Mouse (Mus musculus) heart, embryonic 14.5 days (tissue): ENCODE data around the gene Samd4. TPM values are rescaled to one million over a fixed set of nuclear protein-coding genes. Genes with fewer than 3 reads are reported as not detected.

ENCODE experiments used
- ATAC-seq: fragments of 200-750 bp; cut with Nextera tagmentation; 2 replicates; pipeline ENCODE4 v1.8.0; 2017; ENCODE audit warnings: low read depth, moderate TSS enrichment; ENCODE audit not compliant: insufficient number of reproducible peaks, insufficient read depth, low FRiP score
- H3K27ac ChIP-seq, 2 experiments: fragments of 200-500 bp in 1 of 2; fragments of 300-500 bp in 1 of 2; sonication (generic) in 1 of 2; replicated peaks in 1 of 2; 2 replicates each; pipeline ENCODE4 v1.5.1; 2012 to 2014; ENCODE audit warnings: low read depth in 2 of 2, low read length in 2 of 2, control low read depth in 1 of 2, mild to moderate bottlenecking in 1 of 2, mixed read lengths in 1 of 2; ENCODE audit not compliant: control insufficient read depth in 1 of 2, insufficient read depth in 1 of 2
- H3K27me3 ChIP-seq: fragments of 300-500 bp; sonication (generic); 2 replicates; pipeline ENCODE4 v1.6.1; 2014; ENCODE audit warnings: mild to moderate bottlenecking, low read length, control low read depth; ENCODE audit not compliant: control insufficient read depth, insufficient read depth
- H3K36me3 ChIP-seq: fragments of 300-500 bp; sonication (generic); 2 replicates; pipeline ENCODE4 v1.6.1; 2014; ENCODE audit warnings: mild to moderate bottlenecking, control low read depth, low read length, mixed read lengths; ENCODE audit not compliant: control insufficient read depth, insufficient read depth
- H3K4me1 ChIP-seq, 2 experiments: fragments of 200-500 bp in 1 of 2; fragments of 300-500 bp in 1 of 2; sonication (generic) in 1 of 2; 2 replicates each; pipeline ENCODE4 v1.6.1; 2012 to 2014; ENCODE audit warnings: low read length in 2 of 2, control low read depth in 1 of 2, mixed read lengths in 1 of 2; ENCODE audit not compliant: control insufficient read depth in 2 of 2, insufficient read depth in 2 of 2
- H3K4me2 ChIP-seq: fragments of 300-500 bp; sonication (generic); 2 replicates; pipeline ENCODE4 v1.6.1; 2014; ENCODE audit warnings: mild to moderate bottlenecking, low read length
- H3K4me3 ChIP-seq, 2 experiments: fragments of 200-500 bp in 1 of 2; fragments of 300-500 bp in 1 of 2; sonication (generic) in 1 of 2; 2 replicates each; pipeline ENCODE4 v1.5.1; 2012 to 2014; ENCODE audit warnings: low read length in 2 of 2, mild to moderate bottlenecking in 2 of 2, control low read depth in 1 of 2, low read depth in 1 of 2, moderate library complexity in 1 of 2; ENCODE audit not compliant: control insufficient read depth in 1 of 2, insufficient read depth in 1 of 2
- H3K9ac ChIP-seq: fragments of 300-500 bp; sonication (generic); 2 replicates; pipeline ENCODE4 v1.6.1; 2014; ENCODE audit warnings: mild to moderate bottlenecking, low read length
- H3K9me3 ChIP-seq: fragments of 300-500 bp; sonication (generic); 2 replicates; pipeline ENCODE4 v1.6.1; 2016; ENCODE audit warnings: low read length, control low read depth; ENCODE audit not compliant: control insufficient read depth
- WGBS: fragments of 180-500 bp; shearing (Covaris S2); extraction: QIAGEN DNeasy Blood & Tissue Kit; methylation state at CpG from one replicate; pipeline ENCODE4 v1.1.7; 2014; 5-methylcytosine and 5-hydroxymethylcytosine counted together
- polyA plus RNA-seq: library from polyadenylated mRNA; unstranded; fragments of >200 nt; fragmentation: Nextera tagmentation; extraction: Ambion mirVana; gene quantifications from 2 replicates; pipeline ENCODE4 v1.2.1, GENCODE M21; 2014

The Samd4 gene
- polyA plus RNA-seq, 1 experiment from 2014 or later, result 12.0 TPM

- no peak for ATAC-seq
- Histone ChIP-seq H3K36me3 (no peaks in the 10 kb centered on the region), H3K4me3 (no peak overlapping the region), H3K4me2 (no peak overlapping the region), H3K27ac (no peak overlapping the region), H3K9me3 (no peaks in the 10 kb centered on the region), H3K9ac (no peak overlapping the region), H3K27me3 (no peaks in the 10 kb centered on the region), H3K4me1 (peaks cover 26 to 52% of the 10 kb centered on the region in 2 experiments)
- 64% methylated on average over 11 of the region's 11 CpGs for WGBS
Observed at GRCm38 (mm10) chr14:46968046-46968445, 85.4 kb downstream of the Samd4 start.

DNA sequence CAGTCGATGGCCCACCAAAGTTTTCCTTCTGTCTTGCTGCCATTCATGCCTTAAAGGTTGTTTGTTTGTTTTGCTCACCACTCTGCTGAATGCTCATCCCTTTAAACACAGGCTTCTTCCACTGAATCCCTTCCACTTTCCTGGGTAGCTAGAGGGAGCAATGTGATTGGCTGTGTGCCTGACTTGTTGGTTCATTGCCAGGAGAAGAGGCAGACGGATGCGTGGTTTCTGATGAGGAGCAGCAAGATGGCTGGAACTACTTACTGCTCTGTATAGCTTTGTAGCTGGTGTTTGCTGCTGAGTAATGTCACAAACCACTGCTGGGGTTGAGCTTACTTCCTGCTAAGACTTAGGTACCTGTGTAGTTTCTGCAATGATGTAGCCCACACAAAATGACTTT, 88.0 kb downstream of the Samd4 start:
- no peaks in the 10 kb centered on the region for H3K27me3 ChIP-seq
- ATAC-seq, result no peak
- no peaks in the 10 kb centered on the region for H3K36me3 ChIP-seq
- H3K4me3 ChIP-seq, result no peak overlapping the region
- no peak overlapping the region for H3K9ac ChIP-seq
- no peak overlapping the region for H3K27ac ChIP-seq
- H3K4me2 ChIP-seq, result no peak overlapping the region
- H3K9me3 ChIP-seq, result no peaks in the 10 kb centered on the region
- peaks cover 27 to 46% of the 10 kb centered on the region in 2 experiments for H3K4me1 ChIP-seq
- WGBS, result 39% methylated on average over 3 of the region's 3 CpGs

DNA sequence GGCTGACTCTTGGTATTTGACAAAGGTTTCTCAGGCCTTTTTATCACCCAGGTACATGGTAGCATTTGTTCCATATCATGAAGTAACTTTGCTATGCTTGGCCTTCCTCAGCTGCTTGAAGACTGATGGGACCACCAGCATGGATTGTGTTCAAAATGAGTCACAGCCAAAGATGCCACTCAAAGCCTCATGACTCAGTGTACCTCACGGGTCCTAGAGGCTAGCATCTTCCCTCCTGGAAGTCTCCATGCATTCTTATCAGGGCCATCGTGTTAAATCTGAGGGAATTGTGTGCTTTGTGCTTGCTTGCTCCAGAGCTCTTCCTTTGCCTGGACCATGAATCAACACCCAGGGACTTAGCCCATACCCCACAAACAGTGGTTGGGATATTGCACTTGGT, 89.1 kb downstream of the Samd4 start:
- H3K9ac ChIP-seq, result no peak overlapping the region
- H3K4me2 ChIP-seq, result no peak overlapping the region
- H3K36me3 ChIP-seq, result no peaks in the 10 kb centered on the region
- H3K9me3 ChIP-seq, result no peaks in the 10 kb centered on the region
- 69% methylated on average over 2 of the region's 2 CpGs for WGBS
- H3K27ac ChIP-seq, result no peak overlapping the region
- ATAC-seq, result no peak
- H3K4me1 ChIP-seq, result peaks cover 19 to 43% of the 10 kb centered on the region in 2 experiments
- no peak overlapping the region for H3K4me3 ChIP-seq
- no peaks in the 10 kb centered on the region for H3K27me3 ChIP-seq

- Histone ChIP-seq H3K4me3 (no peak overlapping the region), H3K9ac (no peak overlapping the region), H3K4me2 (no peak overlapping the region), H3K4me1 (peaks cover 20 to 55% of the 10 kb centered on the region in 2 experiments), H3K9me3 (no peaks in the 10 kb centered on the region), H3K27me3 (no peaks in the 10 kb centered on the region), H3K36me3 (no peaks in the 10 kb centered on the region), H3K27ac (no peak overlapping the region)
- WGBS, result 62% methylated on average over 9 of the region's 9 CpGs
- ATAC-seq, result no peak
Observed at GRCm38 (mm10) chr14:46974874-46975273, 92.2 kb downstream of the Samd4 start.

GRCm38 (mm10) chr14:46975969-46976368, 93.3 kb downstream of the Samd4 start:
- no peaks in the 10 kb centered on the region for H3K9me3 ChIP-seq
- 61% methylated on average over 4 of the region's 4 CpGs for WGBS
- no peak overlapping the region for H3K4me3 ChIP-seq
- no peak overlapping the region for H3K9ac ChIP-seq
- H3K4me2 ChIP-seq, result no peak overlapping the region
- H3K36me3 ChIP-seq, result no peaks in the 10 kb centered on the region
- ATAC-seq, result no peak
- H3K27ac ChIP-seq, result no peak overlapping the region
- H3K4me1 ChIP-seq, result peaks cover 26 to 60% of the 10 kb centered on the region in 2 experiments
- H3K27me3 ChIP-seq, result no peaks in the 10 kb centered on the region

DNA sequence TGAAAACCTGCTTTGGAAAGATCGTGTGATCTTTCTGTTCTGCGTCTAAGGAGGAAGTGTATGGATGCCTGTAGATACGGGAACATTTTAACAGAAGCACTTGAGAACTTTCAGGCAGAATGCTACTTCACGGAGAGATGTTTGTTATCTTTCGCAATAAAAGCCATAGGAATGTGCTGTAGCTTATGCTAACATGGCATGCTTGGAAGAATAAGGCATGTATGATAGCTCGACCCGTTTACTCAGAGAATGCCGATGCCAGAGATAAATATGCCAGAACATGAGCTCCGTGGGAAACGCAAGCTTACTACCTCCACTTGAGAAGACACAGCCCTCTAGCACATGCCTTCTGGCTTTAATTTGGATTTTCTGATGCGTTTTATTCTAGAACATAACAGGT, 94.1 kb downstream of the Samd4 start:
- WGBS, result 38% methylated on average over 11 of the region's 11 CpGs
- H3K9ac ChIP-seq, result no peak overlapping the region
- H3K4me3 ChIP-seq, result no peak overlapping the region
- no peak overlapping the region for H3K27ac ChIP-seq
- H3K4me2 ChIP-seq, result 0 out of 2 replicates have a peak overlapping the region, but pooled peaks have one; percentile 12
- no peaks in the 10 kb centered on the region for H3K27me3 ChIP-seq
- H3K4me1 ChIP-seq, result peaks cover 33 to 67% of the 10 kb centered on the region in 2 experiments
- H3K9me3 ChIP-seq, result no peaks in the 10 kb centered on the region
- H3K36me3 ChIP-seq, result no peaks in the 10 kb centered on the region
- ATAC-seq, result no peak

DNA sequence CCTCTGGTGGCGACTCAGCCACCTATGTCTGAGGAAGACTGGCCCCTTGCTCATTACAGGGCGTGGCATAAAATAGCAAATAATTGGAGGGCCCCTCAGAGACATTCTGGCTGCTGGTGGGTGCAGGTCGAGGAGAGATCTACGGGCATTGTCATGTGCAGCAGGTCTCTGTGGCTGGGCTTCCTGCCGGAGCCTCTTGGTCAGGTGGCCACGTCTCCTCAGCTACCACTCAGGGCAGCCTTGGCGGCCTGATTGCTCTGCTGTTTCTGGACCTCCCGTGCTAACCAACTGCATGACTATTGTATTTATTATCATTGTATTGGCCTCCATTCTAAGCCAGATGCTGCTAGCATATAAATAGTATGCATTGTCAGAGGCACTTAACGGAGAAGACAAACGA, 95.0 kb downstream of the Samd4 start:
- no peak for ATAC-seq
- Histone ChIP-seq H3K27ac (peak overlapping the region; percentile 54 to 56), H3K4me3 (no peak overlapping the region), H3K36me3 (no peaks in the 10 kb centered on the region), H3K27me3 (no peaks in the 10 kb centered on the region), H3K9ac (peak overlapping the region; percentile 35; the same call in 1 of the 2 replicates), H3K4me1 (peaks cover 40 to 76% of the 10 kb centered on the region in 2 experiments), H3K4me2 (peak overlapping the region; percentile 45), H3K9me3 (no peaks in the 10 kb centered on the region)
- WGBS, result 23% methylated on average over 10 of the region's 10 CpGs

GRCm38 (mm10) chr14:46979172-46979571, 96.5 kb downstream of the Samd4 start:
- 76% methylated on average over 5 of the region's 5 CpGs for WGBS
- ATAC-seq, result no peak; the same call in 1 of the 2 replicates
- peaks cover 43 to 78% of the 10 kb centered on the region in 2 experiments for H3K4me1 ChIP-seq

More at GRCm38 (mm10) chr14:46979172-46979571, 96.5 kb downstream of the Samd4 start:
- Histone ChIP-seq H3K9ac (no peak overlapping the region), H3K9me3 (no peaks in the 10 kb centered on the region), H3K27me3 (no peaks in the 10 kb centered on the region), H3K27ac (no peak overlapping the region), H3K4me3 (no peak overlapping the region), H3K36me3 (no peaks in the 10 kb centered on the region), H3K4me2 (no peak overlapping the region)
